20 mouse cellular contexts compared by ENCODE assay signal in the genomic region with DNA sequence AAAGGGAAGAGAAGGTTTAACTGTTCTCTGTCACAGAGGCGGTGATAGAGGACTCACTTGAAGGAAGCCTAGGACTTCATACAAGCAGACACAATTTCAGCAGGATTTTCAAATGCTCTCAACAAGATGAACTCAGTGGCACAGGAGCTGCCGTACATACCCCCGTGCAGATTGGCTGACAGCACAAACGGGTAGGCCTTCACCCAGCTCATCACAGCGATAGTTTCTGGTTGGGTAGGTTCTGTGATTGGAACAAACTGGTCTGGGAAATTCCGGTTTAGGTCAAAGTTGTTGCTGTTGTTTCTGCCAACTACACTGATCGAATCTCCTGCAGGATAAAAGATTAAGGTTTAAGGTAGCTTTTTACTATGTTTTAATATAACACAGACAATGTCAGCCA.
"Had no signal": no experiment of that assay in that cellular context is flagged by ENCODE, and none has a peak within 500 bp of the region (broad histone marks: within the 10 kb centered on the region; RNA-seq: fewer than 3 reads in every experiment).

No protein-coding gene starts in this region.

- H3K9ac ChIP-seq: heart, embryonic 12.5 days; hindbrain, embryonic 13.5 days; hindbrain, embryonic 15.5 days; intestine, embryonic 15.5 days; limb, embryonic 13.5 days; limb, embryonic 15.5 days; liver, embryonic 12.5 days; liver, embryonic 14.5 days had no signal

- H3K4me3 ChIP-seq: heart, embryonic 10.5 days; heart, embryonic 12.5 days; hindbrain, embryonic 13.5 days; hindbrain, embryonic 15.5 days; intestine, embryonic 15.5 days; layer of hippocampus, adult 2 months; limb, embryonic 13.5 days; limb, embryonic 15.5 days; liver, embryonic 12.5 days had no signal

- H3K27me3 ChIP-seq: heart, embryonic 12.5 days; hindbrain, embryonic 13.5 days; hindbrain, embryonic 15.5 days; intestine, embryonic 15.5 days; limb, embryonic 13.5 days; limb, embryonic 15.5 days; liver, embryonic 12.5 days had no signal

- H3K4me2 ChIP-seq: heart, embryonic 12.5 days; hindbrain, embryonic 13.5 days; hindbrain, embryonic 15.5 days; intestine, embryonic 15.5 days; limb, embryonic 13.5 days; limb, embryonic 15.5 days; liver, embryonic 12.5 days had no signal

- DNase-seq: gastrocnemius, postnatal 10 days; gastrocnemius, postnatal 25 days; kidney, adult 18-20 months; kidney, adult 8-10 months; kidney, postnatal 10 days; kidney, postnatal 25 days; kidney, postnatal 4 days; layer of hippocampus, adult 9-11 months; left cerebral cortex, postnatal 4 days had no signal

- H3K27ac ChIP-seq: heart, embryonic 10.5 days; hindbrain, embryonic 13.5 days; hindbrain, embryonic 15.5 days; hindbrain, postnatal 0 days; intestine, embryonic 15.5 days; limb, embryonic 13.5 days; limb, embryonic 15.5 days; liver, embryonic 12.5 days; liver, embryonic 14.5 days had no signal

- H3K4me1 ChIP-seq: heart, embryonic 10.5 days; hindbrain, embryonic 13.5 days; hindbrain, embryonic 15.5 days; intestine, embryonic 15.5 days; limb, embryonic 15.5 days; liver, embryonic 12.5 days had no signal

- H3K9me3 ChIP-seq: heart, embryonic 10.5 days; heart, embryonic 12.5 days; hindbrain, embryonic 13.5 days; hindbrain, embryonic 15.5 days; intestine, embryonic 15.5 days; limb, embryonic 13.5 days; limb, embryonic 15.5 days; liver, embryonic 12.5 days had no signal
